Mouse (Mus musculus) cerebellum, adult 18-20 months (tissue): ENCODE results near the gene Bnc2.

ENCODE experiments used
- DNase-seq, 2 experiments: peaks; one replicate each; pipeline ENCODE4 v3.0.0; 2021

Gene Bnc2

GRCm38 (mm10) chr4:84407328-84408028, 267.6 kb downstream of the Bnc2 start:
- DNase-seq, result no peak

GRCm38 (mm10) chr4:84403356-84404145, 271.5 kb downstream of the Bnc2 start:
- no peak for DNase-seq

- no peak for DNase-seq
Observed at GRCm38 (mm10) chr4:84388991-84389390, 286.1 kb downstream of the Bnc2 start.

- no peak for DNase-seq
Observed at GRCm38 (mm10) chr4:84385156-84385555, 289.9 kb downstream of the Bnc2 start.

- no peak for DNase-seq
Observed at GRCm38 (mm10) chr4:84379289-84379688, 295.8 kb downstream of the Bnc2 start.

GRCm38 (mm10) chr4:84377513-84377912, 297.6 kb downstream of the Bnc2 start:
- no peak for DNase-seq

GRCm38 (mm10) chr4:84362337-84362823, 312.7 kb downstream of the Bnc2 start:
- DNase-seq, result no peak

GRCm38 (mm10) chr4:84361165-84361564, 313.9 kb downstream of the Bnc2 start:
- DNase-seq, result no peak

GRCm38 (mm10) chr4:84359996-84360395, 315.1 kb downstream of the Bnc2 start:
- DNase-seq, result no peak

- DNase-seq, result no peak
Observed at GRCm38 (mm10) chr4:84358204-84358603, 316.9 kb downstream of the Bnc2 start.

- no peak for DNase-seq
Observed at GRCm38 (mm10) chr4:84357382-84357781, 317.7 kb downstream of the Bnc2 start.

GRCm38 (mm10) chr4:84356468-84357153, 318.5 kb downstream of the Bnc2 start:
- DNase-seq, result no peak

GRCm38 (mm10) chr4:84352656-84353055, 322.4 kb downstream of the Bnc2 start:
- DNase-seq, result no peak

- DNase-seq, result no peak
Observed at GRCm38 (mm10) chr4:84349536-84349935, 325.5 kb downstream of the Bnc2 start.

GRCm38 (mm10) chr4:84339172-84339571, 335.9 kb downstream of the Bnc2 start:
- no peak for DNase-seq

- no peak for DNase-seq
Observed at GRCm38 (mm10) chr4:84331995-84332394, 343.1 kb downstream of the Bnc2 start.

GRCm38 (mm10) chr4:84331450-84331849, 343.6 kb downstream of the Bnc2 start:
- DNase-seq, result no peak

GRCm38 (mm10) chr4:84330509-84330908, 344.6 kb downstream of the Bnc2 start:
- no peak for DNase-seq

GRCm38 (mm10) chr4:84329651-84330050, 345.4 kb downstream of the Bnc2 start:
- no peak for DNase-seq

GRCm38 (mm10) chr4:84324371-84324770, 350.7 kb downstream of the Bnc2 start:
- DNase-seq, result no peak

GRCm38 (mm10) chr4:84321598-84321997, 353.5 kb downstream of the Bnc2 start:
- DNase-seq, result no peak

GRCm38 (mm10) chr4:84317421-84317820, 357.7 kb downstream of the Bnc2 start:
- DNase-seq, result no peak

- no peak for DNase-seq
Observed at GRCm38 (mm10) chr4:84311371-84311770, 363.7 kb downstream of the Bnc2 start.

GRCm38 (mm10) chr4:84310851-84311250, 364.2 kb downstream of the Bnc2 start:
- no peak for DNase-seq
